Mouse (Mus musculus) heart, embryonic 16.5 days (tissue): Measurements from ENCODE around the gene Rabgef1. TPM values are rescaled to one million over a fixed set of nuclear protein-coding genes. Genes with fewer than 3 reads are reported as not detected.

Source experiments
- ATAC-seq: fragments of 200-750 bp; cut with Nextera tagmentation; replicated peaks from 2 replicates; pipeline ENCODE4 v1.8.0; 2017; ENCODE audit warnings: moderate number of reproducible peaks; ENCODE audit not compliant: insufficient read depth, low FRiP score; ENCODE audit errors: extremely low read depth
- H3K27ac ChIP-seq: fragments of 300-500 bp; sonication (generic); 2 replicates; pipeline ENCODE4 v1.5.1; 2014; ENCODE audit warnings: mild to moderate bottlenecking, low read length, control low read depth, moderate library complexity
- H3K27me3 ChIP-seq: fragments of 300-500 bp; sonication (generic); 2 replicates; pipeline ENCODE4 v1.6.1; 2014; ENCODE audit warnings: low read length, mixed read lengths; ENCODE audit not compliant: control insufficient read depth, insufficient read depth
- H3K36me3 ChIP-seq: fragments of 300-500 bp; sonication (generic); 2 replicates; pipeline ENCODE4 v1.6.1; 2014; ENCODE audit not compliant: control insufficient read depth, insufficient read depth
- H3K4me1 ChIP-seq: fragments of 300-500 bp; sonication (generic); 2 replicates; pipeline ENCODE4 v1.6.1; 2014; ENCODE audit warnings: low read length, mixed read lengths; ENCODE audit not compliant: control insufficient read depth, insufficient read depth
- H3K4me2 ChIP-seq: fragments of 300-500 bp; sonication (generic); 2 replicates; pipeline ENCODE4 v1.6.1; 2014; ENCODE audit warnings: low read depth, mild to moderate bottlenecking, control low read depth, low read length
- H3K4me3 ChIP-seq: fragments of 300-500 bp; sonication (generic); 2 replicates; pipeline ENCODE4 v1.5.1; 2014; ENCODE audit warnings: mild to moderate bottlenecking, control low read depth, low read length
- H3K9ac ChIP-seq: fragments of 300-500 bp; sonication (generic); 2 replicates; pipeline ENCODE4 v1.6.1; 2014; ENCODE audit warnings: low read length, control low read depth
- H3K9me3 ChIP-seq: fragments of 300-500 bp; sonication (generic); replicated peaks from 2 replicates; pipeline ENCODE4 v1.6.1; 2016; ENCODE audit warnings: low read length; ENCODE audit not compliant: control insufficient read depth
- WGBS: fragments of 180-500 bp; shearing (Covaris S2); extraction: QIAGEN DNeasy Blood & Tissue Kit; methylation state at CpG from one replicate; pipeline ENCODE4 v1.1.7; 2014; 5-methylcytosine and 5-hydroxymethylcytosine counted together
- polyA plus RNA-seq: library from polyadenylated mRNA; unstranded; fragments of >200 nt; fragmentation: Nextera tagmentation; extraction: Ambion mirVana; gene quantifications from 2 replicates; pipeline ENCODE4 v1.2.1, GENCODE M21; 2015

Rabgef1 gene
- polyA plus RNA-seq, 1 experiment from 2014 or later = 22.0 TPM

- H3K4me3 ChIP-seq = no peak overlapping the region
- H3K27me3 ChIP-seq = no peaks in the 10 kb centered on the region
- no peaks in the 10 kb centered on the region for H3K9me3 ChIP-seq
- H3K9ac ChIP-seq = no peak overlapping the region
- 80% methylated on average over 9 of the region's 9 CpGs for WGBS
- H3K27ac ChIP-seq = no peak overlapping the region
- H3K36me3 ChIP-seq = peaks cover 4% of the 10 kb centered on the region; the same call in 1 of the 2 replicates
- no peak overlapping the region for H3K4me2 ChIP-seq
- H3K4me1 ChIP-seq = peaks cover 15% of the 10 kb centered on the region; the same call in 1 of the 2 replicates
- no peak for ATAC-seq
Measured at GRCm38 (mm10) chr5:130184193-130184856, 12.7 kb downstream of the Rabgef1 start.

- Histone ChIP-seq H3K9ac (no peak overlapping the region), H3K27ac (no peak overlapping the region), H3K9me3 (no peaks in the 10 kb centered on the region), H3K4me2 (no peak overlapping the region), H3K4me3 (no peak overlapping the region), H3K36me3 (peaks cover 10% of the 10 kb centered on the region), H3K4me1 (peaks cover 14% of the 10 kb centered on the region; the same call in 1 of the 2 replicates), H3K27me3 (no peaks in the 10 kb centered on the region)
- no peak for ATAC-seq
- 73% methylated on average over 6 of the region's 6 CpGs for WGBS
Measured at GRCm38 (mm10) chr5:130185312-130185711, 13.7 kb downstream of the Rabgef1 start.

GRCm38 (mm10) chr5:130187383-130187782 lies 15.8 kb downstream of the Rabgef1 start:
- Histone ChIP-seq H3K36me3 (peaks cover 17% of the 10 kb centered on the region), H3K9me3 (no peaks in the 10 kb centered on the region), H3K27ac (no peak overlapping the region), H3K9ac (no peak overlapping the region), H3K4me2 (no peak overlapping the region), H3K27me3 (no peaks in the 10 kb centered on the region), H3K4me1 (peaks cover 11% of the 10 kb centered on the region), H3K4me3 (no peak overlapping the region)
- WGBS = 71% methylated on average over 7 of the region's 7 CpGs
- no peak for ATAC-seq

GRCm38 (mm10) chr5:130190909-130191308 lies 19.3 kb downstream of the Rabgef1 start:
- Histone ChIP-seq H3K9ac (no peak overlapping the region), H3K27ac (no peak overlapping the region), H3K27me3 (no peaks in the 10 kb centered on the region), H3K4me3 (no peak overlapping the region), H3K9me3 (no peaks in the 10 kb centered on the region), H3K4me1 (peaks cover 15% of the 10 kb centered on the region), H3K4me2 (no peak overlapping the region), H3K36me3 (peaks cover 25% of the 10 kb centered on the region)
- WGBS = 93% methylated on average over 6 of the region's 6 CpGs
- ATAC-seq = no peak

GRCm38 (mm10) chr5:130191865-130192264 lies 20.3 kb downstream of the Rabgef1 start:
- peaks cover 18% of the 10 kb centered on the region for H3K4me1 ChIP-seq
- H3K36me3 ChIP-seq = peaks cover 25% of the 10 kb centered on the region
- H3K9ac ChIP-seq = no peak overlapping the region
- peak overlapping the region; percentile 46 for H3K27ac ChIP-seq
- H3K4me2 ChIP-seq = no peak overlapping the region
- H3K27me3 ChIP-seq = no peaks in the 10 kb centered on the region
- 39% methylated on average over 6 of the region's 6 CpGs for WGBS
- no peaks in the 10 kb centered on the region for H3K9me3 ChIP-seq
- peak; percentile 53 for ATAC-seq
- no peak overlapping the region for H3K4me3 ChIP-seq

- Histone ChIP-seq H3K4me1 (peaks cover 18% of the 10 kb centered on the region), H3K36me3 (peaks cover 25% of the 10 kb centered on the region), H3K27ac (peak overlapping the region; percentile 46), H3K9me3 (no peaks in the 10 kb centered on the region), H3K4me2 (no peak overlapping the region), H3K27me3 (no peaks in the 10 kb centered on the region), H3K4me3 (no peak overlapping the region), H3K9ac (0 out of 2 replicates have a peak overlapping the region, but pooled peaks have one; percentile 13)
- WGBS = 42% methylated on average over 2 of the region's 2 CpGs
- ATAC-seq = no peak
Measured at GRCm38 (mm10) chr5:130192356-130192944, 20.9 kb downstream of the Rabgef1 start.

GRCm38 (mm10) chr5:130193760-130194159 lies 22.2 kb downstream of the Rabgef1 start:
- Histone ChIP-seq H3K36me3 (peaks cover 30% of the 10 kb centered on the region), H3K4me2 (no peak overlapping the region), H3K9ac (no peak overlapping the region), H3K27ac (no peak overlapping the region), H3K4me3 (no peak overlapping the region), H3K4me1 (peaks cover 18% of the 10 kb centered on the region), H3K27me3 (no peaks in the 10 kb centered on the region), H3K9me3 (no peaks in the 10 kb centered on the region)
- no peak for ATAC-seq
- WGBS = 82% methylated on average over 3 of the region's 3 CpGs

GRCm38 (mm10) chr5:130196307-130196706 lies 24.7 kb downstream of the Rabgef1 start:
- Histone ChIP-seq H3K4me3 (no peak overlapping the region), H3K36me3 (peaks cover 26% of the 10 kb centered on the region), H3K9me3 (no peaks in the 10 kb centered on the region), H3K27me3 (no peaks in the 10 kb centered on the region), H3K4me2 (no peak overlapping the region), H3K27ac (no peak overlapping the region), H3K9ac (no peak overlapping the region), H3K4me1 (peaks cover 18% of the 10 kb centered on the region)
- WGBS = 88% methylated on average over 1 of the region's 1 CpGs
- no peak for ATAC-seq

- Histone ChIP-seq H3K4me2 (no peak overlapping the region), H3K9ac (no peak overlapping the region), H3K4me1 (peaks cover 12% of the 10 kb centered on the region), H3K27ac (no peak overlapping the region), H3K9me3 (no peaks in the 10 kb centered on the region), H3K36me3 (peaks cover 29% of the 10 kb centered on the region), H3K27me3 (no peaks in the 10 kb centered on the region), H3K4me3 (no peak overlapping the region)
- no peak for ATAC-seq
- WGBS = 57% methylated on average over 3 of the region's 3 CpGs
Measured at GRCm38 (mm10) chr5:130197454-130197853, 25.9 kb downstream of the Rabgef1 start.
